Mouse (Mus musculus): ENCODE results near the gene Gpx4.

Gene Gpx4

GRCm38 (mm10) chr10:80105926-80106325, 59.0 kb downstream of the Gpx4 start:
- no peak for DNase-seq
